In the genomic region with DNA sequence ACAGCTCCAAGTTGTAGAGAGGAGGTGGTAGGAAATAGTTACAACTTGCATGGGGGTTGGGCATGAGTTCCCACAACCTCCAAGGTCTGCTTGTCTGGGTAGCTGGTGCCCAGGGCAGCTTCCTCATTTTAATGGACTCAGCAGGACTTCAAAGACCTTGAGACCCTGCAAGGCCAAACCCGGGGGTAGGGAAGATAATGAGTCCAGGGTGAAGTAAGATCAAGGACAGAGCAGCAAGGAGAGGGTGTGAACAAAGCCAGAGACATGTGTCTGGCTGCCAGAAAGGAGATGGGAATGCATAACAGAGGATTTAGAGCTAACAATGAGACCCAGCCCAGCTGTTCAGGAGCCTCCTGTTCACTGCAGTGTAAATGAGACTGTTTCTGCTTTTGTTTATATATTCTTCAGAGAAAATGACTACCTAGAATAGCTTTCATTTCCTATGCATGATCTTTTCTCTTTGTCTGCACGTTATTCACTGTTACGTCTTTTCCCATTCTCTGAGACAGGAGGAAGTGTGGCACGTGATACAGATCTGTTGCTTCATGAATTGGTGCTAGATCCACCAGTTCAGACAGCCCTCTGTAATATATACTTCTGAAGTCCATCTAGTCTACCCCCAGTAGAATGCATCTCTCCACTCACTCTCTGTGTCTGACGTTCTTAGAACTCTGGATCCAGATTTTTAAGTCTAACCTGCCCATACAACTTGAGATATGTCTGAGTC, we compare ENCODE assay signal across 18 mouse cellular contexts. TPM values are rescaled to one million over a fixed set of nuclear protein-coding genes. Genes with fewer than 3 reads are reported as not detected.
DNase-seq lines count a peak whose midpoint lies in the region; ATAC-seq and TF ChIP-seq lines count a peak whose summit lies in the region.
"Had no signal": no experiment of that assay in that cellular context is flagged by ENCODE, and none has a peak within 500 bp of the region (broad histone marks: within the 10 kb centered on the region; RNA-seq: fewer than 3 reads in every experiment).

No protein-coding gene starts in this region.

- H3K36me3 ChIP-seq in ES-Bruce4 (ENCODE audit: control insufficient read depth, insufficient read depth, low read length, poor library complexity, severe bottlenecking): no peaks in the 10 kb centered on the region
- no peaks in the 10 kb centered on the region for H3K36me3 ChIP-seq in MEL (ENCODE audit: control insufficient read depth in 1 of 2, insufficient read depth in 2 of 2, low read length in 2 of 2)
- H3K36me3 ChIP-seq in limb, embryonic 10.5 days: no peaks in the 10 kb centered on the region
- no peaks in the 10 kb centered on the region for H3K36me3 ChIP-seq in forebrain, embryonic 11.5 days (ENCODE audit: control insufficient read depth, insufficient read depth, low read length)
- H3K36me3 ChIP-seq: limb, embryonic 15.5 days; liver, embryonic 15.5 days had no signal

- H3K27ac ChIP-seq in ES-Bruce4 (ENCODE audit: insufficient read depth, low read length) (peak overlapping the region; percentile 49; the same call in 1 of the 2 replicates), MEL (ENCODE audit: control insufficient read depth, low read depth, low read length) (no peak overlapping the region)
- peak overlapping the region; percentile 40 for H3K27ac ChIP-seq in limb, embryonic 10.5 days
- no peak overlapping the region for H3K27ac ChIP-seq in forebrain, embryonic 11.5 days (ENCODE audit: low read depth, low read length)
- H3K27ac ChIP-seq: kidney, postnatal 0 days; limb, embryonic 15.5 days; liver, embryonic 15.5 days had no signal

- no peak for ATAC-seq in forebrain, embryonic 11.5 days (replicated peaks; ENCODE audit: low FRiP score)
- ATAC-seq: forebrain, embryonic 14.5 days had no signal

- no peak overlapping the region for H3K4me2 ChIP-seq in forebrain, embryonic 11.5 days (ENCODE audit: low read depth, low read length, severe bottlenecking)
- H3K4me2 ChIP-seq: limb, embryonic 15.5 days; liver, embryonic 15.5 days had no signal

- TF ChIP-seq POLR2A in ES-Bruce4 (IDR thresholded peaks at IDR 0.05; ENCODE audit: insufficient read depth, low read length) (no peak), MEL (IDR thresholded peaks at IDR 0.05; ENCODE audit: control insufficient read depth in 1 of 2, insufficient read depth in 1 of 2, low read depth in 1 of 2, low read length in 2 of 2, poor library complexity in 1 of 2) (no peak)

- no peak overlapping the region for H3K9ac ChIP-seq in ES-Bruce4 (ENCODE audit: low read depth, poor library complexity, severe bottlenecking)
- no peak overlapping the region for H3K9ac ChIP-seq in MEL (ENCODE audit: control insufficient read depth, low read depth, low read length, poor library complexity, severe bottlenecking)
- H3K9ac ChIP-seq in forebrain, embryonic 11.5 days (ENCODE audit: low read length): no peak overlapping the region
- H3K9ac ChIP-seq: limb, embryonic 15.5 days; liver, embryonic 15.5 days had no signal

- H3K9me3 ChIP-seq in ES-Bruce4 (replicated peaks; ENCODE audit: control insufficient read depth, insufficient read depth, low read length, poor library complexity, severe bottlenecking) (no peaks in the 10 kb centered on the region), MEL (replicated peaks; ENCODE audit: insufficient read depth, low read length) (no peaks in the 10 kb centered on the region)
- H3K9me3 ChIP-seq in limb, embryonic 10.5 days (replicated peaks): no peaks in the 10 kb centered on the region
- H3K9me3 ChIP-seq in forebrain, embryonic 11.5 days (ENCODE audit: control insufficient read depth, low read length): no peaks in the 10 kb centered on the region
- H3K9me3 ChIP-seq: limb, embryonic 15.5 days; liver, embryonic 15.5 days had no signal

- TF ChIP-seq EP300 in ES-Bruce4 (IDR thresholded peaks at IDR 0.05; ENCODE audit: insufficient read depth, low read depth, low read length): peak; percentile 84
- TF ChIP-seq EP300 in MEL (IDR thresholded peaks at IDR 0.05; ENCODE audit: low read depth in 1 of 2, low read length in 2 of 2): no peak

- H3K4me1 ChIP-seq in ES-Bruce4 (ENCODE audit: control insufficient read depth, insufficient read depth, low read length) (peaks cover 3% of the 10 kb centered on the region), MEL (ENCODE audit: control insufficient read depth in 1 of 2, insufficient read depth in 2 of 2, low read length in 2 of 2) (no peaks in the 10 kb centered on the region)
- H3K4me1 ChIP-seq in limb, embryonic 10.5 days: peaks cover 10% of the 10 kb centered on the region
- H3K4me1 ChIP-seq in forebrain, embryonic 11.5 days (replicated peaks; ENCODE audit: control insufficient read depth, insufficient read depth, low read length): no peaks in the 10 kb centered on the region
- H3K4me1 ChIP-seq: limb, embryonic 15.5 days; liver, embryonic 15.5 days had no signal

- DNase-seq in MEL (ENCODE audit: low read depth, low spot score): no peak
- DNase-seq in adrenal gland, postnatal 10 days: peak; percentile 22
- no peak for DNase-seq in limb, embryonic 10.5 days (ENCODE audit: low spot score)
- DNase-seq in yolk sac, embryonic 10.5 days (ENCODE audit: low spot score): no peak
- DNase-seq in lung, postnatal 14 days: no peak
- no peak for DNase-seq in forebrain, embryonic 11.5 days (ENCODE audit: low spot score)
- DNase-seq: cerebellum, adult 8-10 months; gastrocnemius, postnatal 25 days; kidney, adult 18-20 months; layer of hippocampus, postnatal 36 days; lung, postnatal 10 days; right cerebral cortex, adult 18-20 months; thymus, postnatal 25 days had no signal

- H3K27me3 ChIP-seq in ES-Bruce4 (ENCODE audit: control insufficient read depth, insufficient read depth, low read length, poor library complexity, severe bottlenecking) (no peaks in the 10 kb centered on the region), MEL (ENCODE audit: control insufficient read depth in 1 of 2, insufficient read depth in 2 of 2, low read length in 2 of 2) (no peaks in the 10 kb centered on the region; a peak in 2 of 4 replicates)
- no peaks in the 10 kb centered on the region for H3K27me3 ChIP-seq in limb, embryonic 10.5 days (ENCODE audit: low read depth, poor library complexity, severe bottlenecking)
- H3K27me3 ChIP-seq in forebrain, embryonic 11.5 days (ENCODE audit: control insufficient read depth, insufficient read depth, low read length): no peaks in the 10 kb centered on the region
- H3K27me3 ChIP-seq: limb, embryonic 15.5 days; liver, embryonic 15.5 days had no signal

- no peak for TF ChIP-seq RAD21 in MEL (IDR thresholded peaks at IDR 0.05; ENCODE audit: low read depth, low read length)

- WGBS in limb, embryonic 10.5 days: 60% methylated on average over 5 of the region's 5 CpGs
- WGBS in forebrain, embryonic 11.5 days: 66% methylated on average over 5 of the region's 5 CpGs

- no peak for TF ChIP-seq CTCF in ES-Bruce4 (IDR thresholded peaks at IDR 0.05; ENCODE audit: low read depth, low read length)
- TF ChIP-seq CTCF in MEL (IDR thresholded peaks at IDR 0.05 in 2 of 3, conservative IDR thresholded peaks at IDR 0.05 in 1 of 3; ENCODE audit: control insufficient read depth in 1 of 3, insufficient read depth in 1 of 3, low read depth in 2 of 3, low read length in 3 of 3, poor library complexity in 1 of 3, severe bottlenecking in 1 of 3): no peak

- no peak overlapping the region for H3K4me3 ChIP-seq in ES-Bruce4 (ENCODE audit: low read depth, low read length)
- H3K4me3 ChIP-seq in MEL (ENCODE audit: control insufficient read depth in 1 of 2, insufficient read depth in 1 of 2, low read depth in 2 of 2, low read length in 2 of 2): no peak overlapping the region
- H3K4me3 ChIP-seq in limb, embryonic 10.5 days: no peak overlapping the region
- H3K4me3 ChIP-seq in forebrain, embryonic 11.5 days (ENCODE audit: low read depth, low read length): no peak overlapping the region
- H3K4me3 ChIP-seq: limb, embryonic 15.5 days; liver, embryonic 15.5 days had no signal

- no peaks in the 10 kb centered on the region for H3K79me2 ChIP-seq in MEL (ENCODE audit: control insufficient read depth, insufficient read depth, low read length, poor library complexity)

TF ChIP-seq in MEL, 35 proteins besides CTCF, POLR2A, EP300 and RAD21:
- TF ChIP-seq ZKSCAN1 (IDR thresholded peaks at IDR 0.05; ENCODE audit: low read depth, low read length) (no peak), USF1 (IDR thresholded peaks at IDR 0.05; ENCODE audit: low read depth, low read length) (peak; percentile 43; the same call in 1 of the 2 replicates), MAFK (IDR thresholded peaks at IDR 0.05; ENCODE audit: borderline replicate concordance, low read depth, low read length) (no peak), GABPA (IDR thresholded peaks at IDR 0.05; ENCODE audit: low read depth, low read length) (no peak), BHLHE40 (IDR thresholded peaks at IDR 0.05; ENCODE audit: borderline replicate concordance, low read depth, low read length) (no peak), POLR2AphosphoS2 (IDR thresholded peaks at IDR 0.05; ENCODE audit: low read length) (no peak)

RNA-seq across cellular contexts. Expression of gene Asns, which starts 60.0 kb away (rescaled TPM):
- polyA plus RNA-seq in ES-Bruce4 (2011; ENCODE audit: insufficient read depth, insufficient read length, low read depth, missing spikeins) (531 and 541 TPM in 2 replicates), MEL (2012; ENCODE audit: insufficient read depth in 1 of 2, insufficient read length in 2 of 2, low read depth in 1 of 2, low replicate concordance in 2 of 2, missing spikeins in 1 of 2) (100 to 1,000 TPM in 1 of 2 experiments, not detected in 1; 792 TPM)
- total RNA-seq in MEL (2012; rRNA removed): 342 and 456 TPM in 2 replicates
- 10 to 100 TPM; 75.9 to 78.9 TPM for total RNA-seq in adrenal gland, postnatal 10 days (2021)
- 100.0 and 126 TPM in 2 replicates for polyA plus RNA-seq in limb, embryonic 10.5 days (2016; fragmentation: Nextera tagmentation; extraction: Ambion mirVana)
- 59.1 and 60.3 TPM in 2 replicates for polyA plus RNA-seq in forebrain, embryonic 11.5 days (2014; fragmentation: Nextera tagmentation; extraction: Ambion mirVana)

Comparison
In these comparisons a context has a peak if more than half of its experiments do, and no peak if none do; other contexts are left out.
1. H3K27ac ChIP-seq: peak in ES-Bruce4 (single experiment) and limb, embryonic 10.5 days (single experiment); none in MEL (single experiment) and forebrain, embryonic 11.5 days (single experiment).